Mouse (Mus musculus) ovary, adult 10 weeks (tissue): ENCODE data around the gene Mrc2. TPM values are rescaled to one million over a fixed set of nuclear protein-coding genes. Genes with fewer than 3 reads are reported as not detected.

Experiments
- polyA plus RNA-seq: library from polyadenylated mRNA; stranded (reverse); fragments of 350-450 nt; fragmentation: Illumina TruSeq; extraction: RNeasy Lipid Tissue Mini Kit (QIAGEN cat#74804); gene quantifications from one replicate; pipeline ENCODE4 v1.2.3, GENCODE M21; 2014

Mrc2 gene
- 0.74 TPM for polyA plus RNA-seq

DNA sequence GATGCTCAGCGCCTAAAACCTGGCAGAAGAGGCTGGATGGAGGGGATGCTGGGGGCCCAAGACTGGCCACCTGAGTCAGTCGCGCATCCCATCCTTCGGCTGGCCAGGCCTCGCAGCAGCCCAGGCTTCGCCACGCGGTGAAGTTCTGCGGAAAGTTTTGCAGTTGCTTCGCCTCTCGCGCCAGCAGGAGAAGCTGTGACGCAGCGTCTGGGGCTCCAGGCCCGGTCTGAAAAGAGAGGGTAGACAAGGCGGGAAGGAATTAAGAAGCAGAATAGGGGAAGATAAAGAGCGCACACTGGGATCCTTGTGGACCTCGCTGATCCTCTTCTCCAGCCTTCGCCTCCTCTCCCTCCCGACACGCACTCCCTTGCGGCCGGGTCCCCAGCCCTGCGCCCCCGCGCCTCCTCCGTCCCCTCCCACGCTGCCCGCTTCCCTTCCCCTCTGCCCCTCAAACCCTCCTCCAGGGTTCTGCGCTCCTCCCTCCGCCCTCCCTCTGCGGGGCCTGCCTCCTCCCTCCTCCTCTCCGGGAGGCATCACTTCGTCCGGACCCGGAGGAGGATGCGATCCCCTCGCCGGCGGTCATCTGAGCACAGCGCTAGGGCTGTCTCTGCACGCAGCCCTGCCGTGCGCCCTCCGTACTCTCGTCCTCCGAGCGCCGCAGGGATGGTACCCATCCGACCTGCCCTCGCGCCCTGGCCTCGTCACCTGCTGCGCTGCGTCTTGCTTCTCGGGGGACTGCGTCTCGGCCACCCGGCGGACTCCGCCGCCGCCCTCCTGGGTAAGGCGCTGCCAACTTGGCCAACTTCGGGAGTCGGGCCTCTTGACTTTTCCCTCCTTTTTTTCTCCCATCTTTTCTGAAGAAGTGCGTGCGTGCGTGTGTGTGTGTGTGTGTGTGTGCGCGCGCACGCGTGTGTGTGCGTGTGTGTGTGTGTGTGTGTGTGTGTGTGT, at the start of gene Mrc2:
Gene Mrc2, plus strand, starts transcription at position 520 of the 948 bp plus-strand sequence.

Other genes starting within 250 kb of the Mrc2 start
- 5.8 TPM for gene Efcab3, start 229.1 kb upstream of the Mrc2 start, polyA plus RNA-seq
- 29.8 TPM for gene Mettl2, start 166.2 kb upstream of the Mrc2 start, polyA plus RNA-seq
- gene Gm10842, start 145.8 kb upstream of the Mrc2 start, polyA plus RNA-seq = not detected
- gene Tlk2, start 113.8 kb upstream of the Mrc2 start, polyA plus RNA-seq = 140 TPM
- gene March10, start 164.1 kb downstream of the Mrc2 start, polyA plus RNA-seq = 0.71 TPM